Mouse (Mus musculus) olfactory bulb, adult 2 months (tissue): ENCODE measurements around the gene Optc.

Experiments
- CTCF ChIP-seq: fragments of 200-500 bp; IDR thresholded peaks from 2 replicates; pipeline ENCODE4 v1.5.1; 2012; ENCODE audit warnings: low read depth, mild to moderate bottlenecking, low read length, moderate library complexity; ENCODE audit not compliant: insufficient read depth
- POLR2A ChIP-seq: fragments of 200-500 bp; IDR thresholded peaks from 2 replicates; pipeline ENCODE4 v1.6.1; 2012; ENCODE audit warnings: mild to moderate bottlenecking, low read depth, low read length, moderate library complexity; ENCODE audit not compliant: insufficient read depth

- TF ChIP-seq CTCF (no peak), POLR2A (no peak)
Observed at GRCm38 (mm10) chr1:133920876-133921275, 13.1 kb upstream of the Optc start.
